22 mouse cellular contexts compared by ENCODE assay signal in the genomic region with DNA sequence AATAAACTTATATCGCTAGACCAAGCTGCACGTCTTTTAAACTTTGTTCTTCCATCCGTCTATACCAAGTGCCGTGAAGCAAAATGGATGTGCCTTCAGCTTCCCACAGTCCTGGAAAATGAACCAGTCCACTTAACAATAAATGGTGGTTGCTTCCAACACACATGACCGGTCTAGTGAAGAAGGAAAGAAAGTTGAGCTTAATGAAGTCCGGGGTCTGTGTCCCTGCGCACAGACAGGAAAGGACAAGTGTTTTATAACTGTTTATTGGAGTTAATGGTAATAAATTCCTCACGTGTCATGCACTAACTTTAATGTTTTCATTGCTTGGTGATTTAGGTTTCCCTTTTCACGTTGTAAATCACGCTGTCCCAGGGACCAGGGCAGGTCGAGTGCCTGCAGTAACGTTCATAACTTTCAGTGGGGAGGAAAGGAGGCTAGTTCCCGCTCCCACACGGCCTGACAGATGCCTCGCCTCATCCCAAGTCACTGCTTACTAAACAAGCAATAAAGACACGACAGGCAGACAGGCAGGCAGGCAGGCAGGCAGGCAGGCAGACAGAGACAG.
"Had no signal": no experiment of that assay in that cellular context is flagged by ENCODE, and none has a peak within 500 bp of the region (broad histone marks: within the 10 kb centered on the region; RNA-seq: fewer than 3 reads in every experiment).

No protein-coding gene starts in this region.

- H3K27me3 ChIP-seq: midbrain, embryonic 12.5 days; midbrain, embryonic 15.5 days; neural tube, embryonic 12.5 days; neural tube, embryonic 15.5 days had no signal

- H3K36me3 ChIP-seq: limb, embryonic 12.5 days; limb, embryonic 15.5 days; midbrain, embryonic 12.5 days; midbrain, embryonic 15.5 days; neural tube, embryonic 12.5 days; neural tube, embryonic 15.5 days had no signal

- H3K4me1 ChIP-seq: limb, embryonic 12.5 days; limb, embryonic 15.5 days; midbrain, embryonic 12.5 days; midbrain, embryonic 15.5 days; neural tube, embryonic 12.5 days; neural tube, embryonic 15.5 days had no signal

- H3K27ac ChIP-seq: layer of hippocampus, adult 2 months; limb, embryonic 12.5 days; limb, embryonic 15.5 days; liver, embryonic 14.5 days; macrophage; midbrain, embryonic 12.5 days; midbrain, embryonic 15.5 days; neural tube, embryonic 12.5 days; neural tube, embryonic 15.5 days; stomach, postnatal 0 days had no signal

- H3K9me3 ChIP-seq: limb, embryonic 12.5 days; limb, embryonic 15.5 days; midbrain, embryonic 12.5 days; midbrain, embryonic 15.5 days; neural tube, embryonic 12.5 days; neural tube, embryonic 15.5 days had no signal

- ATAC-seq: intestine, postnatal 0 days; liver, postnatal 0 days; lung, postnatal 0 days; midbrain, embryonic 15.5 days had no signal

- H3K4me3 ChIP-seq: layer of hippocampus, adult 2 months; limb, embryonic 12.5 days; limb, embryonic 15.5 days; midbrain, embryonic 12.5 days; midbrain, embryonic 15.5 days; neural tube, embryonic 12.5 days; neural tube, embryonic 15.5 days had no signal

- H3K9ac ChIP-seq: limb, embryonic 12.5 days; limb, embryonic 15.5 days; liver, embryonic 14.5 days; liver, postnatal 0 days; lung, embryonic 14.5 days; midbrain, embryonic 12.5 days; midbrain, embryonic 15.5 days; neural tube, embryonic 12.5 days; neural tube, embryonic 15.5 days had no signal

- DNase-seq: layer of hippocampus, adult 9-11 months; liver, postnatal 0 days; lung, embryonic 14.5 days; right cerebral cortex, adult 18-20 months; right cerebral cortex, postnatal 14 days; right cerebral cortex, postnatal 4 days; thymus, adult 2 months; thymus, postnatal 14 days; thymus, postnatal 4 days had no signal

- H3K4me2 ChIP-seq: limb, embryonic 12.5 days; limb, embryonic 15.5 days; liver, embryonic 11.5 days; lung, embryonic 14.5 days; midbrain, embryonic 12.5 days; midbrain, embryonic 15.5 days; neural tube, embryonic 12.5 days; neural tube, embryonic 15.5 days had no signal
